Mouse (Mus musculus): ENCODE results near the gene Ttn. TPM values are rescaled to one million over a fixed set of nuclear protein-coding genes. Genes with fewer than 3 reads are reported as not detected.

Ttn gene
- polyA plus RNA-seq, 1 experiment: 0.10 TPM

DNA sequence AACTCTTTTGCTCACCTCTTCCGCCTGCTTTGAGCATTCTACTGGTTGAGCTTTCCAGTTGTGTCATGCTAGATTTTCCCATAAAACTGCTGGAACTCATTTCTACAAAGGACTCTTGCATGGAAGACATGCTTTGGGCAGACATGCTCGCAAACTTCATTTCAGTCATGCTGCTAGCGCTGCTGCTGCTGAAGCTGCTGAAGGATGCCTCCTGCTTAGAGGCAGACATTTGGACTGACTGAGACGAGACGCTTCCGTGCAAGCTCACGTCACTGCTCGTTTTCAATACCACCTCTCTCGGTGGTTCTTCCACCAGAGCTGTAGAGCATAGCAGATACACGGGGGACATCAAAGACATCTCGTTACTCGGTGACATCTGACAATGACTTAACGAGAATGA, 276.7 kb downstream of the Ttn start:
- no peak for TF ChIP-seq CTCF (IDR thresholded peaks at IDR 0.05; ENCODE audit: extremely low read depth, insufficient read depth, low read length)
- TF ChIP-seq POLR2A (IDR thresholded peaks at IDR 0.05; ENCODE audit: extremely low read depth, insufficient read depth, low read length): no peak
- Histone ChIP-seq H3K4me1 (ENCODE audit: control insufficient read depth, insufficient read depth, low read length) (no peaks in the 10 kb centered on the region), H3K4me3 (ENCODE audit: insufficient read depth, low read length) (no peak overlapping the region), H3K27ac (ENCODE audit: insufficient read depth, low read length) (no peak overlapping the region)

DNA sequence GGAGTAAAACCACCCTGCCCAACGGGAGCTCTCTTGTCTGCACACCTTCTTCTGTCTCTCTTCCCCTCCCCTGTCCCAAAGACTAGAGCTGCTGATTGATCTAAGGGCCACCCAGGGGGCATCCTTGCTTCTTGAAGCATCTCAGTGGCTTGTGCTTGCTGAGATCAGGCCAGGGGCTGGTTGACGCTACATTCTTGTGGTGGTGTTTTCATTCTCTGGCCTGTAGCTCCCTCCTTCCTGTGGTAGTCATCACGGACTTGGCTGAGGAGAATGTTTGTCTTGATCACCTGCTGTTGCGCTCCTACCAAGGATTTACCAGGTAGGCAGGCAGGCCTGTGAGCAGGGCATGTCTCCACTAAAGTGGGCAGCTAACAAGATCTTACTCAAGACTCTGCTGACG, 279.6 kb downstream of the Ttn start:
- no peak for TF ChIP-seq POLR2A (IDR thresholded peaks at IDR 0.05; ENCODE audit: extremely low read depth, insufficient read depth, low read length)

DNA sequence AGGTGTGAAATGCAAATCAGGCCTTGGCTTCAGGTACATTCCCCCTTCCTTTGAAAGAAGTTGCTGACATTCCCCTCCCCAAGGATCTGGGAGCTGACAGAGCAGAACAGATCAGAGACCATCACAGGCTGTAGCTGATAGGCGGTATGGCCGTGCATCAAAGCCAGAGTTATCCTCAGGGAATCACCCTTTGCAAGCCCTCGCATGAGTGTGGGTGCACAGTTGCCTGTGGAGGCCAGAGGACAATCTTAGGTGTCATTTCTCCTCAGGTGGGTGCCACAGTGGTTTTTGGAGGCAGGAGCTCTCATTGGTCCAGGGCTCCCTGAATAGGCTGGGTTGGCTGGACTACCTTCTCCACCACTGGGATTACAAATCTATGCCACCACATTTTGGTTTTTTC, 280.2 kb downstream of the Ttn start:
- Histone ChIP-seq H3K27ac (ENCODE audit: insufficient read depth, low read length) (no peak overlapping the region), H3K4me3 (ENCODE audit: insufficient read depth, low read length) (no peak overlapping the region), H3K4me1 (ENCODE audit: control insufficient read depth, insufficient read depth, low read length) (no peaks in the 10 kb centered on the region)
- TF ChIP-seq POLR2A (IDR thresholded peaks at IDR 0.05; ENCODE audit: extremely low read depth, insufficient read depth, low read length) (no peak), CTCF (IDR thresholded peaks at IDR 0.05; ENCODE audit: extremely low read depth, insufficient read depth, low read length) (no peak)

More for the DNA sequence above, 279.6 kb downstream of the Ttn start:
- Histone ChIP-seq H3K4me1 (ENCODE audit: control insufficient read depth, insufficient read depth, low read length) (no peaks in the 10 kb centered on the region), H3K27ac (ENCODE audit: insufficient read depth, low read length) (no peak overlapping the region), H3K4me3 (ENCODE audit: insufficient read depth, low read length) (no peak overlapping the region)

DNA sequence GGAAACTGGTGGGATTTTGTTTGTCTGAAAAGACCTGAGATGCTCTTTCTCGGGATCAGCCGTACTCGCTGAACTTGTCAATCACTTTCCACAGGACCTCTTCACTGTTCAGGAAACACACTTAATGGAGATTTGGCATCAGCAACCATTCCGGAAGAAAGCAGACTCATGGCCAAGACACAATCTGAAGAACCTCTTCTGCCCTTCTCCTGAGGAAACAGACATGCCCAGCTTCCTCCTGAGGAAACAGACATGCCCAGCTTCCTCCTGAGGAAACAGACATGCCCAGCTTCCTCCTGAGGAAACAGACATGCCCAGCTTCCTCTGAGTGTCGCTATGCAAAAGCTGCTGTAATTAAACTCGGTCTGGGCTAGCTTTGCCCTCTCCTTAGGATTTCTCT, 287.1 kb downstream of the Ttn start:
- TF ChIP-seq CTCF (IDR thresholded peaks at IDR 0.05; ENCODE audit: extremely low read depth, insufficient read depth, low read length) (no peak), POLR2A (IDR thresholded peaks at IDR 0.05; ENCODE audit: extremely low read depth, insufficient read depth, low read length) (no peak)
- Histone ChIP-seq H3K4me3 (ENCODE audit: insufficient read depth, low read length) (no peak overlapping the region), H3K27ac (ENCODE audit: insufficient read depth, low read length) (no peak overlapping the region), H3K4me1 (ENCODE audit: control insufficient read depth, insufficient read depth, low read length) (peaks cover 3% of the 10 kb centered on the region; the same call in 1 of the 2 replicates)

DNA sequence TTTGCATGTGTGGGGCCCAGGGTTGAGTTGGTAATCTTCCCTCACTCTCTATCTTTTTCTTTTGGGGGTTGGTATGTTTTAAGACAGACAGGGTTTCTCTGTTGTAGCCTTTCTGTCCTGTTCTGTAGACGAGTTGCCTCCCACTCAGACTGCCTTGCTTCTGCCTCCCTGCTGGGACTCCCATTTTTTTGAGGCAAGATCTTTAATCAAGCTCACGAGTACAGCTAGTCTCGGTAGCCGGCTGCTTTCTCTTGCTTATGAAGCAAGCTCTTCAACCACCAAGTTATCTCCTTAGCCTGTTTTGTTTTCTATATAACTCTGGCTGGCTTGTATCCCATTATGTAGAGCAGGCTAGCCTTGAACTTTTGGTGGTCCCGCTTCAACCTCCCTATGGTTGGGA, 288.6 kb downstream of the Ttn start:
- Histone ChIP-seq H3K4me1 (ENCODE audit: control insufficient read depth, insufficient read depth, low read length) (peaks cover 3% of the 10 kb centered on the region; the same call in 1 of the 2 replicates), H3K27ac (ENCODE audit: insufficient read depth, low read length) (no peak overlapping the region), H3K4me3 (ENCODE audit: insufficient read depth, low read length) (no peak overlapping the region)
- TF ChIP-seq CTCF (IDR thresholded peaks at IDR 0.05; ENCODE audit: extremely low read depth, insufficient read depth, low read length): no peak
- TF ChIP-seq POLR2A (IDR thresholded peaks at IDR 0.05; ENCODE audit: extremely low read depth, insufficient read depth, low read length): no peak

DNA sequence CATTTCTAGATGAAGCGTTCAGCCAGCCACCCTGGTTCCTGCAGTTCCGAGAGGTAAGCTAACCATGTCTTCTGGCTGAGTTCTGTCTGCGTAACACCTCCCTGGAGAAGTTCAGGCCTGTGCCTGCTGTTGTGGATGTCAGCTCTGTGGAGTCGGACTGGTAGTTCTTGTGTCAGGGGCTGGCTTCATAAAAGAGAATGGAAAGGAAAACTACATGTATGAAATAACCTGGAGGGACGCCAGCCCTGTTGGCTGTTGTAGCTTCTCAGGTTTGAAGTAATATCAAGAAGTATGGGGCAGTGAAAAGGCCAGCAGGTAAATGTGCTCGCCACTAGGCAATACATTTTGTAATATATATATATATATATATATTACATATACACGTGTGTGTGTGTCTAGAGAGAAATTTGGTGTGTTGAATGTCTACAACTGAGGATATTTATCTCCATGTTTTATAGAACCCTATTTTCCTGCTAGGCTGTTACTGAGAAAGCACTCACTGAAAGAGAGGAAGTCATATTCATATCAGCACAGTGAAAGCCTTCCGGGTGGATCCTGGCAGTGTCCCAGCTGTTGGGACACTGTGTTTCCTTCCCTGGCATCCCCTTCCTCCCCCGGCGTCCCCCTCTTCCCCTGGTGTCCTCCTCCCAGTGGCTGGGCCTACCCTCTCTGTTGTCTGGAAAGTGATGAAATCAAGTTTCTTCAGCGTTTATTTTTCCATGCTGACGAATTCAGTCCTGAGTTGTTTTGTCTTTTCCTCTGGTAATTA, 291.7 kb downstream of the Ttn start:
- Histone ChIP-seq H3K27ac (ENCODE audit: insufficient read depth, low read length) (no peak overlapping the region), H3K4me3 (ENCODE audit: insufficient read depth, low read length) (no peak overlapping the region), H3K4me1 (ENCODE audit: control insufficient read depth, insufficient read depth, low read length) (peaks cover 3% of the 10 kb centered on the region; the same call in 1 of the 2 replicates)
- no peak for TF ChIP-seq CTCF (IDR thresholded peaks at IDR 0.05; ENCODE audit: extremely low read depth, insufficient read depth, low read length)

DNA sequence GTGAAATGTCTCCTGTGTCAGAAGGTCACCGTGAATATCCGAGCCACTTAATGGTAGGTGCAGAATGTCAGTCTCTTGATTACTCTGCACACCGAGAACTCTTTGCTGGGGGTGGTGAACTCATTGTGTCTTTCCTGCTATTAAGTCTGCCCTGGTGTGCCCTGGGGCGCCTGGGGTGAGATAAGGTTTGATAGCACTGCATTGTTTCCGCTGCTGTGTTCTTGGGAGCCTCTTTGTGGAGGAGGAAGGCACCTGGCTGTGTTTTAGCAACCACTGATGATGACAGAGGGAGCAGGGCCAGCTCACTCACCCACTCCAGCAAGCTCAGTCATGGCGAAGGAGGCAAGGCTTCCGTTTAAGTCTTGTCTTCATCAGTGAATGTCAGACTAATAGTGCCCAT, 294.2 kb downstream of the Ttn start:
- TF ChIP-seq CTCF (IDR thresholded peaks at IDR 0.05; ENCODE audit: extremely low read depth, insufficient read depth, low read length) (no peak), POLR2A (IDR thresholded peaks at IDR 0.05; ENCODE audit: extremely low read depth, insufficient read depth, low read length) (no peak)
- Histone ChIP-seq H3K4me1 (ENCODE audit: control insufficient read depth, insufficient read depth, low read length) (peaks cover under 1% of the 10 kb centered on the region; the same call in 1 of the 2 replicates), H3K4me3 (ENCODE audit: insufficient read depth, low read length) (no peak overlapping the region), H3K27ac (ENCODE audit: insufficient read depth, low read length) (no peak overlapping the region)

DNA sequence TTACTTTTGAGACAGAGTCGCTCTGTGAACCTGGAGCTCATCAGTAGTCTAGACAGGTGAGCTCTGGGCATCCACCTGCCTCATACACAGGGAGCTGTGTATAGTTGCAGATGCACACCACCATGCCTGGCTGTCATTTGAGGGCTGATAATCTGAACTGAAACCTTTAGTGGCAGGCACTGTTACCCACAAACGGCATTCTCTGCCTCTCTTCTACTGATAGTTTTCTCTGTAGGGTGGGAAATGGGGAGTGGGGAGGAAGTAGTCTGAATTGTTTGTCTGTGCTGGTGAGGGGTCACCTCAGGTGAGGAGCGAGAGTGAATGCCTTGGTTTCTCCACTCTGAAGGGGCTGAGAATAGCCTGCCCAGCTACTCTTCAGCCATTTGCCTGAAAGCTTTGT, 294.7 kb downstream of the Ttn start:
- Histone ChIP-seq H3K4me1 (ENCODE audit: control insufficient read depth, insufficient read depth, low read length) (no peaks in the 10 kb centered on the region), H3K4me3 (ENCODE audit: insufficient read depth, low read length) (no peak overlapping the region), H3K27ac (ENCODE audit: insufficient read depth, low read length) (no peak overlapping the region)
- TF ChIP-seq POLR2A (IDR thresholded peaks at IDR 0.05; ENCODE audit: extremely low read depth, insufficient read depth, low read length): no peak
- no peak for TF ChIP-seq CTCF (IDR thresholded peaks at IDR 0.05; ENCODE audit: extremely low read depth, insufficient read depth, low read length)

DNA sequence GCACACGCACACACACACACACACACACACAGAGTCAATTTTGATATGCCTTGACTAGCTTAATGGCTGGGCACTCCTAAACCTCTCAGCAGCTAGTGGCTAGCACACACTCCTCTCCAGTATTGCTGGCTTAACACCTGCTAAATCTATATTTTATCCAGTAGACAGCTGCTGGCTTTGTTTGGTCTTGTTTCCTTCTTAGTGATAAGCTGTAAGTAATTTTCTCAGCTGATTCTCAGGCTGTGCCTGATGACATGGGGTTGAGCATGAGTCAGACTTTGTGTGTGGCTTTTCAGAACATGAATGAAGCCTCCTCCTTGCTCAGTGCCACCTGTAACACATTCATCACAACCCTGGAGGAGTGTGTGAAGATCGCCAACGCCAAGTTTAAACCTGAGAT, 295.4 kb downstream of the Ttn start:
- Histone ChIP-seq H3K4me1 (ENCODE audit: control insufficient read depth, insufficient read depth, low read length) (no peaks in the 10 kb centered on the region), H3K27ac (ENCODE audit: insufficient read depth, low read length) (no peak overlapping the region), H3K4me3 (ENCODE audit: insufficient read depth, low read length) (no peak overlapping the region)
- TF ChIP-seq CTCF (IDR thresholded peaks at IDR 0.05; ENCODE audit: extremely low read depth, insufficient read depth, low read length): no peak

DNA sequence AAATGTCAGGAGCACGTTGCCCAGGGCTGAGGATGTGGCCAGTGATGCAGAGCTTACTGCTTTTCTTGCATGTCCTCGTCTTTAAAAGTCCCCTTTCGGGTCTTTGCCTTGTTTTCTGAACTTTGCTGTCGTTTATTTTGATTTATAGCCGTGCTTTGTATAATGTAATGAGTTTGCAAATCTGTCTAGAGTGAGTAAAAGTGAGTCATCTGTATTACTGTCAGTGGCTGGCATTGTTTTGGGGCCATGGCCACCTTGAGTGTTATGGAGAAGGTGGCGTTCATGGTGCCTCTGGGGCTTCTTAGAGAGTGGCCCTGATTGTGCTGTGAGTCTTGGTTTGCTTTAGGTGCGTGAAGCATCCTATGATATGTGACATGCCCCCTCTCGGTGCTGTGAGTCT, 300.0 kb downstream of the Ttn start:
- no peak overlapping the region for H3K27ac ChIP-seq (ENCODE audit: insufficient read depth, low read length)
- TF ChIP-seq POLR2A (IDR thresholded peaks at IDR 0.05; ENCODE audit: extremely low read depth, insufficient read depth, low read length): no peak
- no peak for TF ChIP-seq CTCF (IDR thresholded peaks at IDR 0.05; ENCODE audit: extremely low read depth, insufficient read depth, low read length)
- H3K4me3 ChIP-seq (ENCODE audit: insufficient read depth, low read length): no peak overlapping the region
- peaks cover 1% of the 10 kb centered on the region; the same call in 1 of the 2 replicates for H3K4me1 ChIP-seq (ENCODE audit: control insufficient read depth, insufficient read depth, low read length)

Data from cortical plate, adult 2 months (tissue).